Mouse (Mus musculus) erythroblast, embryonic 14.5 days (primary cell): ENCODE results near the gene AI413582.

Experiments used
- GATA1 ChIP-seq: IDR thresholded peaks from 2 replicates; pipeline ENCODE4 v1.6.1; 2012; ENCODE audit warnings: low read length, inconsistent platforms, mixed read lengths
- TAL1 ChIP-seq: IDR thresholded peaks from 3 replicates; pipeline ENCODE4 v1.6.1; 2012; ENCODE audit warnings: low read length, inconsistent platforms, mixed read lengths

DNA sequence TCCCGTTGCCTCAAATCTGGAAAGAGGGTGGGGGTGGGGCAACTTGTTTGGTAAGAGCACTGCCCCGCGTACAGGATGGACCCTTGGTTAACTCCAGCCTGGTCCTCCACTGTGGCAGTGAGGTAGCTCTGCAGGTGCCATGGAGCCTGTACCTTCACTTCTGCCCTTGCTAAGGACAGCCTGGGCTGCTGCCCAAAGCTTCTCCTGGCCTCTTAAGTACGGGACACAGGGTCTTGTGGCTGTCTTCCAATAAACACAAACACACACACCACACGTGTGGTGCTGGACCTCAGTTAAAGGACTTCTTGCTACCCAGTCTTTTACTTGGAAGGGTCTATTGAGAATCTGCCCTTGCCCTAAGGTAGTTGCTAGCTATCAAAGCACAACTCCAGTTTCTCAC lies 6.7 kb downstream of the AI413582 start:
- no peak for TF ChIP-seq GATA1
- no peak for TF ChIP-seq TAL1
